Mouse (Mus musculus) heart, embryonic 10.5 days (tissue): Measurements from ENCODE around the gene Ehmt2. TPM values are rescaled to one million over a fixed set of nuclear protein-coding genes. Genes with fewer than 3 reads are reported as not detected.

Experiments used
- DNase-seq: peaks from one replicate; pipeline ENCODE4 v3.0.0-alpha.2; 2017; ENCODE audit warnings: low spot score
- H3K27ac ChIP-seq: fragments of 300-500 bp; sonication (generic); 2 replicates; pipeline ENCODE4 v1.5.1; 2016; ENCODE audit warnings: mild to moderate bottlenecking
- H3K27me3 ChIP-seq: fragments of 300-500 bp; sonication (generic); 2 replicates; pipeline ENCODE4 v1.6.1; 2016; ENCODE audit warnings: mild to moderate bottlenecking; ENCODE audit not compliant: poor library complexity, insufficient read depth, severe bottlenecking
- H3K36me3 ChIP-seq: fragments of 300-500 bp; sonication (generic); 2 replicates; pipeline ENCODE4 v1.6.1; 2016; ENCODE audit warnings: mild to moderate bottlenecking, moderate library complexity
- H3K4me1 ChIP-seq: fragments of 300-500 bp; sonication (generic); 2 replicates; pipeline ENCODE4 v1.6.1; 2016; ENCODE audit warnings: mild to moderate bottlenecking
- H3K4me3 ChIP-seq: fragments of 300-500 bp; sonication (generic); 2 replicates; pipeline ENCODE4 v1.5.1; 2016; ENCODE audit warnings: mild to moderate bottlenecking, moderate library complexity
- H3K9me3 ChIP-seq: fragments of 300-500 bp; sonication (generic); 2 replicates; pipeline ENCODE4 v1.6.1; 2016; ENCODE audit warnings: mild to moderate bottlenecking, moderate library complexity
- WGBS: fragments of 180-500 bp; shearing (Covaris S2); methylation state at CpG from one replicate; pipeline ENCODE4 v1.1.7; 2016; 5-methylcytosine and 5-hydroxymethylcytosine counted together
- polyA plus RNA-seq: library from polyadenylated mRNA; unstranded; fragments of >200 nt; fragmentation: Nextera tagmentation; extraction: Ambion mirVana; gene quantifications from 2 replicates; pipeline ENCODE4 v1.2.1, GENCODE M21; 2016

The Ehmt2 gene
- polyA plus RNA-seq, 1 experiment from 2014 or later, result 66.0 TPM

DNA sequence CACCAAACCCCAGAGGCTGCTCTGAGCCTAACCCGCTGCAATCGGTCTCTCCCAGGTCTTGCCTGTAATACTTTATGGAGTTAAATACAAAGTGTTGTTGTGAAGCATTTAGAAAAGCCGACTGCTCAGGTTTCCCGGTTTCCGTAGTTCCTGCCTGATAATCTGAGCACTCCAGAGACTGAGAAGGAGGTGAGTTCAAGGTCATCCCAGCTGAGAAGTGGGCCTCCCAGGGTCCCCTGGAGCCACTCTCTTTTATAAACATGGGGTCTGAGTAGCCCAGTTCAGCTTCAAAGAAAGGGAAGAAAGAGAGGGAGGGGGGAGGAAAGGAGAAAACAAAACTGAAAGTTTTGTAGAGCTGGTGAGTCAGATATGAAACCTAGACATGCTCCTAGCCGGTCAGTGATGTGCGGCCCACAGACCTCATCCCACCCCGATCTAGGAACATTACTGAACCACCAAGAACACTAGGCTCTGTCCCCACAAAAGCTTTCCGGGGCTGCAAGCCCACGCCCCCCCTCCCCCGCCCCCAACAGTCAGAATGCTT lies 18.9 kb upstream of the Ehmt2 start, which contains the start of gene Zbtb12:
Gene Zbtb12, plus strand, starts transcription at position 148 of the 544 bp plus-strand sequence.
- 60% methylated on average over 11 of the region's 11 CpGs for WGBS
- DNase-seq, result no peak
- no peak within 1 kb of the TSS for H3K4me3 ChIP-seq
- peaks cover 25% of the 10 kb centered on the region for H3K4me1 ChIP-seq
- H3K9me3 ChIP-seq, result no peaks in the 10 kb centered on the region
- H3K27ac ChIP-seq, result peak within 1 kb of the TSS; percentile 52
- H3K27me3 ChIP-seq, result peaks cover 22% of the 10 kb centered on the region; the same call in 1 of the 2 replicates
- H3K36me3 ChIP-seq, result no peaks in the 10 kb centered on the region

DNA sequence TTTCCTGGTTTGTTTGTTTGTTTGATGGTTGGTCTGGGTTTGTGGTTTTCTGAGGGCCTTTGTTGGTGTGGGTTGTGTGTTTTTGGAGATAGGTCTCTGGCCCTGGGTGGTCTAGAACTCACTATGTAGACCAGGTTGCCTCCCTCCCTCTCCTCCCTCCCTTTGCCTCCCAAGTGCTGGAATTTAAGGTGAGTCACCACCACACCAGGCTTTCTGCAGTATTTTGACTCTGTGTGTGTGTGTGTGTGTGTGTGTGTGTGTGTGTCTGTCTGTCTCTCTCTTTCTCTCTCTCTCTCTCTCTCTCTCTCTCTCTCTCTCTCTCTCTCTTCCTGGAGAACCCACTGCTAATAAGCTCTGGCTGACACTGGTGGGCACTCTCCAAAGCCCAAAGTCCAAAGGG lies 17.1 kb upstream of the Ehmt2 start:
- Histone ChIP-seq H3K27ac (no peak overlapping the region), H3K9me3 (no peaks in the 10 kb centered on the region), H3K4me3 (peak overlapping the region; percentile 43; the same call in 1 of the 2 replicates), H3K4me1 (peaks cover 25% of the 10 kb centered on the region), H3K27me3 (peaks cover 22% of the 10 kb centered on the region; the same call in 1 of the 2 replicates), H3K36me3 (no peaks in the 10 kb centered on the region)
- no peak for DNase-seq

DNA sequence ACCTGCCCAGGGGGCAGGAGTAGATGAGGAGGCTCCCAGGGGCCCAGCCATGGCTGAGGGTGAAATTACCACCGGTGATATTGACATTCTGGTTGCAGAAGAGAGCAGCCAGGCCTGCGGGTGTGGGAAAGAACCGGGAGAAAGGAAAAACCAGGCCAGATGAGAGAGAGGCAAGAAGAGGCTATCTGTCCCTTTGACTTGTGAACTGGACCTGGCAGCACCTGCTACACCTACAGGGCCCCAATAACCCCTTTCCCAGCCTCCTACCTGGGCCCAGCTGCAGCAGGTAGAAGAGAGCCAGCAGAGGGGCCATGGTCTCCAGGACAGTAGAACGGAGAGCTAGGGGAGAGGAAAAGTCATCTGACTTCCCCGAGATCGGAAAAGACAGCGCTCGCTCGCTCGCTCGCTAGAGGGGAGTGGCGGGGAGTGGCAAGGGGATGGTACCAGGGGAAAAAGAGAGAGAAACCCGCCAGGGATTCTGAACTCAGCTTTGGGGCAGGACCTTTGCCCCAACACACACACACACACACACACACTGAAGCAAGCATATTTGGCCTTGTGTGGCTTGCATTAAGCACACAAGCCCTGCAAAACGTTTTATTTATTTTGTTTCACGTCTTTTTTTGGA lies 16.5 kb upstream of the Ehmt2 start, which contains the start of gene Gm20547:
Gene Gm20547, minus strand, starts transcription at position 360 of the 628 bp plus-strand sequence.
- Histone ChIP-seq H3K9me3 (no peaks in the 10 kb centered on the region), H3K4me3 (peak within 1 kb of the TSS; percentile 43; the same call in 1 of the 2 replicates), H3K27ac (no peak within 1 kb of the TSS), H3K27me3 (peaks cover 16% of the 10 kb centered on the region; the same call in 1 of the 2 replicates), H3K36me3 (no peaks in the 10 kb centered on the region), H3K4me1 (peaks cover 25% of the 10 kb centered on the region)
- WGBS, result 9% methylated on average over 15 of the region's 15 CpGs
- DNase-seq, result no peak

DNA sequence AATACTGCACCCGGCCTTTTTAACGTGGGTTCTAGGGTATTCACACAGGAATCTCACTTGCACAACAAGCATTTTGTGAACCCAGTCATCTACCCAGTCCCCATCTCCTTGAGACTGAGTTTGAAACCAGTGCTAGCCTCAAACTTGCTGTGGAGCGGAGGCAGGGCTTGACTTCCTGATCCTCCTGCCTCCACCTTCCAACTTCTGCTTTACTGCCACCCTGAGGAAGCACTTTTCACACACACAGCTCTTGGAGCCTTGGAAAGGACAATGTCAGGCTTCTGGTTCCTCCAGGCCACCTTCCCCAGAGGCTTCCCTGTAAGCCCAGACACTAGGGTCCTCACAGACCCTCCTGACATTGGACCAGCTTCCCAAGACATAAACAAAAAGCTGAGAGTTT lies 14.9 kb upstream of the Ehmt2 start:
- peaks cover 25% of the 10 kb centered on the region for H3K4me1 ChIP-seq
- H3K4me3 ChIP-seq, result no peak overlapping the region
- WGBS, result 67% methylated on average over 3 of the region's 3 CpGs
- no peaks in the 10 kb centered on the region for H3K9me3 ChIP-seq
- no peaks in the 10 kb centered on the region for H3K36me3 ChIP-seq
- H3K27me3 ChIP-seq, result peaks cover 16% of the 10 kb centered on the region; the same call in 1 of the 2 replicates
- H3K27ac ChIP-seq, result no peak overlapping the region
- no peak for DNase-seq

DNA sequence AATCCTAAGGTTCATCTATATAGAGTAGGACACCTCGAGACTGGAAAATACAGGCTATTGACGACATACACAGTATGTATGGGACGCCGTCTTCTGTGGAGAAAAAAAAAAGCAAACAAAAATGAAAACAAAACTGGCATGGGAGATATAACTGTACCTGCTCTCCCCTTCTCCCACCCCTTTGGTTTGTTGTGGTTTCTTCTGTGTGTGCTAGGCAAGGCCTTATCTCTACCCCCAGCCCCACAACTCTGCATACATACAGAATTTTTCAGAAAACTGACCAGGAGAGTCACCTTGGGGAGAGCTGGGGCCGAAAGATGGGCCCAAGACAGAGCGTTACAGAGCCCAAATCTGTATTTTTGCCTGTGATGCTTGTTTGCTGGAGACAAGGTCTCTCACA lies 13.6 kb upstream of the Ehmt2 start:
- DNase-seq, result no peak
- no peaks in the 10 kb centered on the region for H3K9me3 ChIP-seq
- 84% methylated on average over 6 of the region's 6 CpGs for WGBS
- no peaks in the 10 kb centered on the region for H3K36me3 ChIP-seq
- H3K4me3 ChIP-seq, result no peak overlapping the region
- H3K27ac ChIP-seq, result no peak overlapping the region
- H3K27me3 ChIP-seq, result peaks cover 16% of the 10 kb centered on the region; the same call in 1 of the 2 replicates
- peaks cover 19% of the 10 kb centered on the region for H3K4me1 ChIP-seq

DNA sequence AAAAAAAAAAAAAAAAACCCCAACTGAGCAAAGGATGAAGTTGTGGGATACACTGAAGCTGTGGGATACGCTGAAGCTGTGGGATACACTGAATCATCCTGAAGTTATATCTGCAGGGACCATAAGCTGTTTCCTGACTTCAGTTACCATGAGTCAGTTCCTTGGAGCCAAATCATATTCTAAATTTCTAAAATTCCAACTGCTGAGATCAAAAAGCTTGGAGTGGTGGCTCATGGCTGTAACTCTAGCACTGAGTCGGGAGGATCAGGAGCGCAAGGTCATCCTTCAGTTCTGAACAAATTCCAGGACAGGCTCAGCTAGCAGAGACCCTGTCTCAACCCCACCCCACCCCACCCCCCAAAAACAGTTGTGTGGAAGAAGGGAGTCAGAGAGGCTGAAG lies 12.7 kb upstream of the Ehmt2 start:
- Histone ChIP-seq H3K27me3 (peaks cover 16% of the 10 kb centered on the region; the same call in 1 of the 2 replicates), H3K4me3 (no peak overlapping the region), H3K36me3 (no peaks in the 10 kb centered on the region), H3K4me1 (peaks cover 18% of the 10 kb centered on the region), H3K9me3 (no peaks in the 10 kb centered on the region), H3K27ac (no peak overlapping the region)
- WGBS, result 68% methylated on average over 3 of the region's 3 CpGs
- no peak for DNase-seq

DNA sequence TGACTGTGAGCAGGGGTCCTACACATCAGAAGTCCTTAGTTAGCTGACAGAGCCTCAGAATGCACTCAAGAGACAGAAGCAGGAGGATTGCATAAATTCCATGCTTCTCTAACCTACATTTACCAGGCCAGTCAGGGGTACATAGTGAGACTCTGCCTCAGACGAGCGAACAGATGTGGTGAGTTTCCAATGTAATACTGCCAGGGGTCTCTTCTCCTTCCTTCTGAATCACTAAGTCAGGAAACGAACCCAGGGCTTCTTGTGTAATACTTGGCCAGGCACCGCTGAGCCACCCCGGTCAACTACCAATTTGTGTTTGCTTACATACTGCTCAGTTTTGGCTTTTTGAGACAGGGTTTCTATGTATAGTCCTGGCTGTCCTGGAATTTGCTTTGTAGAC lies 10.3 kb upstream of the Ehmt2 start:
- Histone ChIP-seq H3K4me1 (peaks cover 10% of the 10 kb centered on the region; the same call in 1 of the 2 replicates), H3K27me3 (0 out of 2 replicates have a peak, but pooled peaks cover 2% of the 10 kb centered on the region), H3K9me3 (no peaks in the 10 kb centered on the region), H3K36me3 (no peaks in the 10 kb centered on the region), H3K4me3 (no peak overlapping the region), H3K27ac (no peak overlapping the region)
- WGBS, result 79% methylated on average over 5 of the region's 5 CpGs
- no peak for DNase-seq

DNA sequence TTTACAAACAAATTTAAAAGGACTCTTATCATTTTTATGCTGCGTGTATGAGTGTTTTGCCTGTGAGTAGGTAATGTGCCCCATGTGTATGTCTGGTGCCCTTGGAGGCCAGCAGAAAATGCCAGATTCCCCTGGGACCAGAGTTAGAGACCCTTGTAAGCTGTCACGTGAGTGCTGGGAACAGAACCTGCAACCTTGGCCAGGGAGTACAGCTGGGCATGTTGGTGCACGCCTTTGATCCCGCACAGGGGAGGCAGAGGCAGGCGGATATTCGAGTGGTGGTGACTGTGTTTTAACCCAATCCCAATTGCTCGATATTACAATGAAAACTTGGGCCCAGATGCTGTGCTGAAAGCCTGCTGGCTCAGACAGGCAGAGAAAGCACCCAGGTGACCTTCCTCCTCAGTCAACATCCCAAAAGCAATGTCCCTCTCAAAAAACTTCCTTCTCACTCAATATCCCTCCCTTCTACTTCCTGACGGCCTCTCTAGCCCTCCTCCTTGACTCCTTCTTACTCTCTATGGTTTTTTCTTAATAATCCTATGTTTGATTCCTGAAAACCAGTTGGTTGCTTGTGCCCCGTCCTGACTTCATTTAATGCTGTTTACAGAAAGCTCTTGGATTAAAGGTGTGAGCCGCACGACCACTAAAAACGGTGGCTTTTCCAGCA lies 8.1 kb upstream of the Ehmt2 start:
- H3K27ac ChIP-seq, result no peak overlapping the region
- H3K9me3 ChIP-seq, result no peaks in the 10 kb centered on the region
- H3K27me3 ChIP-seq, result no peaks in the 10 kb centered on the region
- 82% methylated on average over 12 of the region's 12 CpGs for WGBS
- no peak for DNase-seq
- H3K4me3 ChIP-seq, result no peak overlapping the region
- H3K4me1 ChIP-seq, result peaks cover 15% of the 10 kb centered on the region
- H3K36me3 ChIP-seq, result no peaks in the 10 kb centered on the region

DNA sequence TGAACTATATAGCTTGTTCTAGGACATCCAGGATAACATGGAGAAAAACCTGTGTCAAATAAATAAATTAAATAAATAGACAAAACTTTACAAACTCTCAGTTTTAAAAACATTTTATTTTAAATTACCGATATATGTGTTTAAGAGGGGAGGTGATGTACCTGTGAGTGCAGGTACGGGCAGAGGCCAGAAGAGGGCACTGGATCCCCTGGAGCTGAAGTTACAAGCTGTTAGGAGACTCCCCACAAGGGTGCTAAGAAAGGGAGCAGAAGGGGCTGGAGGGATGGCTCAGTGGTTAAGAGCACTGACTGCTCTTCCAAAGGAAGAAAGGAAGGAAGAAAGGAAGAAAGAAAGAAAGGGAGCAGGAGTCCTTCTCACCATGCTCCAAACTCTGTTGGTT lies 6.9 kb upstream of the Ehmt2 start:
- DNase-seq, result no peak
- Histone ChIP-seq H3K9me3 (no peaks in the 10 kb centered on the region), H3K36me3 (peaks cover 10% of the 10 kb centered on the region), H3K4me1 (peaks cover 26% of the 10 kb centered on the region), H3K27ac (no peak overlapping the region), H3K27me3 (no peaks in the 10 kb centered on the region), H3K4me3 (no peak overlapping the region)
- 88% methylated on average over 2 of the region's 2 CpGs for WGBS

DNA sequence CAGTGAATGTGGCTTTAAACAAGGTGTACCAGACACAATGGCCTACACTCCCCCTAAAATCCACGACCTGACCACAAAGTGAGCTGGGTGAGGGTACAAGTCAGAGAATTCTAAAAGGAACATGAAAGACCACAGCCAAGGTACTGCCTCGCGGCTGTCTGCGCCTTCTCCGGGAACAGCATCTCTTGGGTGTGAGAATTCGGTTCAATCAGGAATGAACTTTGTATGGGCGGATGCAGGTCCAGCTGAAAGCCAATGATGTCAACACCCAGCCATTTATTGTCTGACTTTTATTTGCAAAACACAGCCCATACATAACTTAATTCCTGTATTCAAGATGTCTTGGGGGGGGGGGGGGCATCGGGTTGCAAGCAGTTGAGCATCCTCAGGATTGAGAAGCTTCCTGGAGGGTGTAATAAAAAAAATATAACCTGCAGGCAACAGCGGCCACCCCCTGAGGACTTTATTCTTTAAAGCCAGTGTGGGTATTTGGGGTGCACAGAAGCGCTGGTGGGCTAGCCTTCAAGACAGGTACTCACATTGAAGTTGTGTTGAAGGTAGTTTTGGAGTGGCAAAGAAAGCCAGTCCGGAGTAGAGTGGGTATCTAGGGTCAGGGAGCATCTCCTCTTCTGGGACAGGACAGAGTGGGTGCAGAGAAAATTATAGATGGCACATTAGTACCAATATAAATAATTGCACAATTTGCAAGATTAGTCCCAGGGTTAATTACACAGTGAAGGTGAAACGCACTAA lies 5.0 kb upstream of the Ehmt2 start:
- peak overlapping the region; percentile 96 for H3K4me3 ChIP-seq
- DNase-seq, result no peak
- WGBS, result 72% methylated on average over 12 of the region's 12 CpGs
- peak overlapping the region; percentile 99 for H3K27ac ChIP-seq
- no peaks in the 10 kb centered on the region for H3K27me3 ChIP-seq
- no peaks in the 10 kb centered on the region for H3K9me3 ChIP-seq
- H3K4me1 ChIP-seq, result peaks cover 40% of the 10 kb centered on the region
- H3K36me3 ChIP-seq, result peaks cover 12% of the 10 kb centered on the region

DNA sequence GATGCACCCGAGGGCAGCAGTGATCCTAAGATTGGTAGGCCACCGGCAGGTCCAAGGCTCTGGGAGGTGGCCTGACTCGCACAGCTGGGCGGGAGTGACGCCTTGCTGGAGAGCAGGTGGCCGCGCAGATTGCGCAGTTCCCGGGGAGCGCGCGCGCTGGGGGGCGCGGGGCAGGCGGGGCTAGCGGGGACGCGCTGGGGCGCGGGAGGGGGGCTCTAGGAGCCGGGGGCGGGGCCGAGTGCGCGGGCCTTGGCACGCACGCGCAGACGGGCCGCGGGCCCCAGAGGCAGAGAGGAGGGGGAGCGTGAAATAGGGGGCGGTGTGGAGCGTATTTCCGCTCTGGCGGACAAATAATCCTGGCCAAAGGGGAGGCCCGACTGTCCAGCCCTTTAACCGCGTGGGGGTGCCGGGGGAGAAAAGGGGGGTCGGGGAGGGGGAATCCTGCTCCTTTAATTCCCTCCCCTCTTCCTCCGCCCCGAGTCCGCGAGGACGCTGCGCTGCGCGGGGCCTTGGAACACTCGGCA lies 4.1 kb upstream of the Ehmt2 start:
- peak; percentile 97 for DNase-seq
- under 1% methylated on average over 43 of the region's 51 CpGs for WGBS
- no peaks in the 10 kb centered on the region for H3K9me3 ChIP-seq
- H3K4me3 ChIP-seq, result peak overlapping the region; percentile 96
- H3K4me1 ChIP-seq, result peaks cover 40% of the 10 kb centered on the region
- H3K27me3 ChIP-seq, result no peaks in the 10 kb centered on the region
- H3K27ac ChIP-seq, result peak overlapping the region; percentile 99
- peaks cover 12% of the 10 kb centered on the region for H3K36me3 ChIP-seq

DNA sequence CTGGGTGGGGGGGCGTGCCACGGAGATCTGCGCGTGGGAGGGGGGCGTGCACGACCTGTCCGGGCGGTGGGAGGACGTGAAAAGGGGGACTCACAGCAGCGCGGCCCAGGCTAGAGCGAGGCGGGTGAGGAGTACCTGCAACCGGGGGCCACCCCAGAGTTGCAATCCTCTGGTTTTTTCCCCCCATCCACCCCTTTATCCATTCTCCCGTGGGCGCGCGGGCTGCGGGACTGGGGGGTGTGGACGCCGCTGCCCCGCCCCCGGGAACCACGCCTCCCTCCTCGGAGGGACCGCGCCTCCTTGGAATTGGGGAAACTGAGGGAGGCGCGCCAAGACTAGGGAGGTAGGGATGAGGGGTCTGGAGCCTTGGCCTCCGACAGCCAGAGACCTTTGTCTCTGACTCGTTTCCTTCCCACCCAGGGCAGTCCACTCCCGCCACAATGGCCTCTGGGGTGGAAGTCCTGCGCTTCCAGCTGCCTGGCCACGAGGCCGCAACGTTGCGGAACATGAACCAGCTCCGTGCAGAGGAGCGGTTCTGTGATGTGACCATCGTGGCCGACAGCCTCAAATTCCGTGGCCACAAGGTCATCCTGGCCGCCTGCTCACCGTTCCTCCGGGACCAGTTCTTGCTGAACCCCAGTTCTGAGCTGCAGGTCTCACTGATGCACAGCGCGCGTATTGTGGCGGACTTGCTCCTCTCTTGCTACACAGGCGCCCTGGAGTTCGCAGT lies 3.3 kb upstream of the Ehmt2 start:
- Histone ChIP-seq H3K27ac (peak overlapping the region; percentile 99), H3K27me3 (no peaks in the 10 kb centered on the region), H3K9me3 (no peaks in the 10 kb centered on the region), H3K36me3 (peaks cover 12% of the 10 kb centered on the region), H3K4me3 (peak overlapping the region; percentile 96), H3K4me1 (peaks cover 46% of the 10 kb centered on the region)
- 10% methylated on average over 50 of the region's 51 CpGs for WGBS
- peak; percentile 80 for DNase-seq
